ENCODE assay signal across 8 mouse cellular contexts in the genomic region with DNA sequence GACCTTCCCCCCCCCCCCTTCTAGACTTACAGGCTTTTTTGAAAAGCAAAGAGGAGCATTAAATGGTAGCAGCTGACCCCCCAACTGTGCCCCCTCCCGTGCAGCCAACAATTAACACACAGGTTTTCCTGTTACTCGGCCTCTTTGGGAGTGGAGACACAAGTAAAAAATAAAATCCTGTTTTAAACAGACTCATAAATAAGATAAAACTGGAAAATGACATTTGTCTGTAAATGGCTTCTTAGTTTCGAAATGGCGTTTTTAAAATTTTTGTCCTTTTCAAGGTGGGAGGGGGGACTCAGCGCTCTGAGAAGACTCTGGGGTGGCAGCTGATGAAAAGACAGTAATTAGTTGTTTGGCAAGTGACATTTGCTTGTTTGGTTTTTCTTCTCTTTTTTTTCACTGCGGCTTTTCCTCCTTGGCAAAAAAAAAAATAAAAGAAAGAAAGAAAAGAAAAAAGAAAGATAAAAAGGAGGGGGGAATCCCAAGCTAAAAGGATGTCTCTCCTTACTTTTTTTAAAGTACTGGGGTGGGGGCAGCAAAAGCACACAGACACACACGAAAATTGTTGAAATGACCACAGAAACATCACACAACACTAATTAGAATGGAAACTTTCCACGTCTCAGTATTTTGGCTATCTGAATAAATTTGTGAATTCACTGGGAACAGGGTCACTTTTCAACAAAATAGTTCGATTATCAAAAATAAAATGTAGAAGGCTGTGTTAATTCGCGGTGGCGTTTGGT. TPM values are rescaled to one million over a fixed set of nuclear protein-coding genes. Genes with fewer than 3 reads are reported as not detected.
DNase-seq lines count a peak whose midpoint lies in the region; ATAC-seq and TF ChIP-seq lines count a peak whose summit lies in the region.

No protein-coding gene starts in this region.

- no peak for DNase-seq in layer of hippocampus, adult 2 months (ENCODE audit: low spot score in 2 of 2)
- DNase-seq in layer of hippocampus, adult 18-20 months (ENCODE audit: low spot score in 2 of 2) = no peak
- DNase-seq in brain, embryonic 14.5 days (ENCODE audit: low read depth) = peak; percentile 57
- DNase-seq in hindbrain, embryonic 14.5 days (ENCODE audit: low spot score) = no peak
- DNase-seq in layer of hippocampus, postnatal 25 days (ENCODE audit: extremely low spot score in 1 of 2, low spot score in 1 of 2) = no peak
- DNase-seq in left cerebral cortex, adult 11 months (ENCODE audit: low spot score) = no peak
- no peak for DNase-seq in spleen, postnatal 4 days (ENCODE audit: low spot score in 2 of 2)

- WGBS in hindbrain, embryonic 14.5 days = 18% methylated on average over 12 of the region's 12 CpGs
- WGBS in midbrain, embryonic 16.5 days = 10% methylated on average over 12 of the region's 12 CpGs

- peak overlapping the region; percentile 72 for H3K4me2 ChIP-seq in hindbrain, embryonic 14.5 days (replicated peaks)
- H3K4me2 ChIP-seq in midbrain, embryonic 16.5 days (ENCODE audit: low read length) = peak overlapping the region; percentile 83

- H3K4me1 ChIP-seq in hindbrain, embryonic 14.5 days (replicated peaks; ENCODE audit: control insufficient read depth, insufficient read depth, low read length) = peaks cover 53% of the 10 kb centered on the region
- H3K4me1 ChIP-seq in midbrain, embryonic 16.5 days (ENCODE audit: control insufficient read depth, insufficient read depth, low read length) = peaks cover 57% of the 10 kb centered on the region

- no peaks in the 10 kb centered on the region; the same call in 1 of the 2 replicates for H3K36me3 ChIP-seq in hindbrain, embryonic 14.5 days (replicated peaks; ENCODE audit: control insufficient read depth, insufficient read depth)
- H3K36me3 ChIP-seq in midbrain, embryonic 16.5 days (ENCODE audit: control insufficient read depth, insufficient read depth, low read length) = no peaks in the 10 kb centered on the region

- H3K9me3 ChIP-seq in hindbrain, embryonic 14.5 days (ENCODE audit: control insufficient read depth, low read length) = no peaks in the 10 kb centered on the region
- H3K9me3 ChIP-seq in midbrain, embryonic 16.5 days (replicated peaks; ENCODE audit: control insufficient read depth, low read length, poor library complexity, severe bottlenecking) = no peaks in the 10 kb centered on the region; the same call in 1 of the 2 replicates

- no peak for TF ChIP-seq POLR2A in brain, embryonic 14.5 days (IDR thresholded peaks at IDR 0.05; ENCODE audit: borderline replicate concordance, extremely low read depth, insufficient read depth, insufficient read length, poor library complexity, severe bottlenecking)

- H3K9ac ChIP-seq in hindbrain, embryonic 14.5 days = peak overlapping the region; percentile 100
- peak overlapping the region; percentile 100 for H3K9ac ChIP-seq in midbrain, embryonic 16.5 days (ENCODE audit: low read depth, low read length)

- peak overlapping the region; percentile 96 for H3K27ac ChIP-seq in layer of hippocampus, adult 2 months
- peak overlapping the region; percentile 100 for H3K27ac ChIP-seq in hindbrain, embryonic 14.5 days
- peak overlapping the region; percentile 99; the same call in 1 of the 2 replicates for H3K27ac ChIP-seq in midbrain, embryonic 16.5 days (ENCODE audit: low read length)

- H3K4me3 ChIP-seq in layer of hippocampus, adult 2 months = peak overlapping the region; percentile 86
- H3K4me3 ChIP-seq in hindbrain, embryonic 14.5 days (replicated peaks; ENCODE audit: low read length) = peak overlapping the region; percentile 99
- peak overlapping the region; percentile 98 for H3K4me3 ChIP-seq in midbrain, embryonic 16.5 days (ENCODE audit: low read depth, low read length)

- ATAC-seq in hindbrain, embryonic 14.5 days (ENCODE audit: low FRiP score) = no peak
- no peak for ATAC-seq in midbrain, embryonic 16.5 days

- no peak for TF ChIP-seq CTCF in layer of hippocampus, adult 2 months (conservative IDR thresholded peaks at IDR 0.05)
- TF ChIP-seq CTCF in brain, embryonic 14.5 days (IDR thresholded peaks at IDR 0.05; ENCODE audit: borderline replicate concordance, extremely low read depth, insufficient read depth, insufficient read length) = no peak

- H3K27me3 ChIP-seq in hindbrain, embryonic 14.5 days (ENCODE audit: control insufficient read depth, insufficient read depth, low read length) = no peaks in the 10 kb centered on the region
- no peaks in the 10 kb centered on the region for H3K27me3 ChIP-seq in midbrain, embryonic 16.5 days (ENCODE audit: control insufficient read depth, insufficient read depth, low read depth, low read length)

RNA-seq across cellular contexts. Expression of a gene that starts 15.1 kb away (rescaled TPM):
- 1 to 10 TPM; 2.0 to 3.5 TPM for total RNA-seq in layer of hippocampus, adult 2 months (2021)
- 1 to 10 TPM; 3.1 to 3.2 TPM for total RNA-seq in layer of hippocampus, adult 18-20 months (2021)
- 0.53 and 0.71 TPM in 2 replicates for polyA plus RNA-seq in brain, embryonic 14.5 days (2012; rRNA removed)
- 8.6 and 10.9 TPM in 2 replicates for polyA plus RNA-seq in hindbrain, embryonic 14.5 days (2014; fragmentation: Nextera tagmentation; extraction: Ambion mirVana)
- polyA plus RNA-seq in midbrain, embryonic 16.5 days (2015; fragmentation: Nextera tagmentation; extraction: Ambion mirVana) = 11.1 and 15.0 TPM in 2 replicates
- total RNA-seq in layer of hippocampus, postnatal 25 days (2021) = 1 to 10 TPM; 2.0 to 2.6 TPM

RNA-seq across cellular contexts. Expression of a gene that starts 47.3 kb away (rescaled TPM):
- total RNA-seq in layer of hippocampus, adult 2 months (2021) = 1,000 to 10,000 TPM; 1,674 to 1,781 TPM
- total RNA-seq in layer of hippocampus, adult 18-20 months (2021) = 1,000 to 10,000 TPM; 1,915 to 1,929 TPM
- polyA plus RNA-seq in brain, embryonic 14.5 days (2012; rRNA removed) = 1,690 and 2,178 TPM in 2 replicates
- 1,800 and 1,897 TPM in 2 replicates for polyA plus RNA-seq in hindbrain, embryonic 14.5 days (2014; fragmentation: Nextera tagmentation; extraction: Ambion mirVana)
- polyA plus RNA-seq in midbrain, embryonic 16.5 days (2015; fragmentation: Nextera tagmentation; extraction: Ambion mirVana) = 1,445 and 1,454 TPM in 2 replicates
- total RNA-seq in layer of hippocampus, postnatal 25 days (2021) = 1,000 to 10,000 TPM; 1,728 to 1,971 TPM
